In genomic region chr17:25016292-25017132, GRCm38 (mm10) we compare ENCODE assay signal across 8 mouse cellular contexts. TPM values are rescaled to one million over a fixed set of nuclear protein-coding genes. Genes with fewer than 3 reads are reported as not detected.
DNase-seq lines count a peak whose midpoint lies in the region; ATAC-seq and TF ChIP-seq lines count a peak whose summit lies in the region.

No protein-coding gene starts in this region.

- H3K4me2 ChIP-seq in forebrain, embryonic 16.5 days (ENCODE audit: low read length), result peak overlapping the region; percentile 97

- peaks cover 45% of the 10 kb centered on the region for H3K36me3 ChIP-seq in G1E (replicated peaks)
- H3K36me3 ChIP-seq in forebrain, embryonic 16.5 days (ENCODE audit: control insufficient read depth, insufficient read depth), result peaks cover 8% of the 10 kb centered on the region

- no peak for TF ChIP-seq CTCF in G1E (IDR thresholded peaks at IDR 0.05; ENCODE audit: low read depth, low read length)

- H3K4me1 ChIP-seq in G1E (ENCODE audit: insufficient read depth, low read depth, low read length), result peaks cover 34% of the 10 kb centered on the region
- peaks cover 21% of the 10 kb centered on the region for H3K4me1 ChIP-seq in forebrain, embryonic 16.5 days (replicated peaks; ENCODE audit: control insufficient read depth, insufficient read depth, low read length)

- H3K27ac ChIP-seq in forebrain, embryonic 16.5 days (ENCODE audit: low read length), result peak overlapping the region; percentile 79

- H3K27me3 ChIP-seq in G1E (ENCODE audit: insufficient read depth, low read length), result no peaks in the 10 kb centered on the region
- H3K27me3 ChIP-seq in forebrain, embryonic 16.5 days (replicated peaks; ENCODE audit: control insufficient read depth, insufficient read depth, low read length), result no peaks in the 10 kb centered on the region

- H3K4me3 ChIP-seq in G1E (ENCODE audit: low read depth, low read length), result peak overlapping the region; percentile 95
- peak overlapping the region; percentile 100 for H3K4me3 ChIP-seq in forebrain, embryonic 16.5 days (replicated peaks; ENCODE audit: low read length)

- H3K9me3 ChIP-seq in G1E (replicated peaks), result no peaks in the 10 kb centered on the region
- no peaks in the 10 kb centered on the region for H3K9me3 ChIP-seq in forebrain, embryonic 16.5 days (ENCODE audit: control insufficient read depth, low read length)

- WGBS in forebrain, embryonic 16.5 days, result under 1% methylated on average over 55 of the region's 55 CpGs

- H3K9ac ChIP-seq in forebrain, embryonic 16.5 days (replicated peaks; ENCODE audit: low read depth, low read length), result peak overlapping the region; percentile 73

- peak; percentile 53 for DNase-seq in G1E (ENCODE audit: low spot score)
- DNase-seq in c-Kit-negative CD71-positive TER-119-positive erythroid progenitor cells, embryonic 14.5 days (ENCODE audit: low read depth, low spot score), result peak; percentile 79
- DNase-seq in heart, postnatal 4 days, result peak; percentile 75
- DNase-seq in layer of hippocampus, postnatal 10 days (ENCODE audit: low spot score in 2 of 2), result peak; percentile 75 to 78
- DNase-seq in lung, postnatal 14 days, result peak; percentile 77
- peak; percentile 21 for DNase-seq in ovary, postnatal 10 days (ENCODE audit: low spot score)
- peak; percentile 66 for DNase-seq in thymus, postnatal 14 days

- peak; percentile 37; the same call in 1 of the 2 replicates for ATAC-seq in G1E (ENCODE audit: extremely low read depth, insufficient number of reproducible peaks, low FRiP score, poor library complexity, severe bottlenecking)
- ATAC-seq in forebrain, embryonic 16.5 days, result peak; percentile 87

RNA-seq across cellular contexts. Expression of gene Ift140, which starts 0.6 kb away (rescaled TPM):
- total RNA-seq in G1E (2014; fragmentation: Nextera tagmentation) (17.7 and 37.9 TPM in 2 replicates), G1E (2017) (13.5 and 17.9 TPM in 2 replicates)
- 9.6 and 9.9 TPM in 2 replicates for polyA plus RNA-seq in G1E (2012)
- 26.6 and 28.4 TPM in 2 replicates for polyA plus RNA-seq in forebrain, embryonic 16.5 days (2015; fragmentation: Nextera tagmentation; extraction: Ambion mirVana)
- 1 to 10 TPM; 7.0 to 7.3 TPM for total RNA-seq in heart, postnatal 4 days (2021)
- 10 to 100 TPM; 25.6 to 30.1 TPM for total RNA-seq in layer of hippocampus, postnatal 10 days (2021)

RNA-seq across cellular contexts. Expression of gene Cramp1l, which starts 0.9 kb away (rescaled TPM):
- total RNA-seq in G1E (2014; fragmentation: Nextera tagmentation) (37.7 and 39.5 TPM in 2 replicates), G1E (2017) (8.6 and 8.9 TPM in 2 replicates)
- polyA plus RNA-seq in G1E (2012), result 14.0 and 14.9 TPM in 2 replicates
- polyA plus RNA-seq in forebrain, embryonic 16.5 days (2015; fragmentation: Nextera tagmentation; extraction: Ambion mirVana), result 5.9 and 6.8 TPM in 2 replicates
- total RNA-seq in heart, postnatal 4 days (2021), result 10 to 100 TPM; 15.1 to 16.3 TPM
- total RNA-seq in layer of hippocampus, postnatal 10 days (2021), result 10 to 100 TPM; 27.2 to 28.9 TPM

RNA-seq across cellular contexts. Expression of gene Jpt2, which starts 56.0 kb away (rescaled TPM):
- total RNA-seq in G1E (2014; fragmentation: Nextera tagmentation) (79.9 and 83.5 TPM in 2 replicates), G1E (2017) (71.2 and 72.3 TPM in 2 replicates)
- 25.9 and 28.8 TPM in 2 replicates for polyA plus RNA-seq in G1E (2012)
- 95.4 and 99.1 TPM in 2 replicates for polyA plus RNA-seq in forebrain, embryonic 16.5 days (2015; fragmentation: Nextera tagmentation; extraction: Ambion mirVana)
- total RNA-seq in heart, postnatal 4 days (2021), result 10 to 100 TPM; 43.6 to 49.9 TPM
- 10 to 100 TPM; 13.0 to 14.1 TPM for total RNA-seq in layer of hippocampus, postnatal 10 days (2021)

Comparison
In these comparisons a context has a peak if more than half of its experiments do, and no peak if none do; other contexts are left out.
1. Peak in every context shown above with its lines: DNase-seq, ATAC-seq, H3K4me3 ChIP-seq and H3K27ac ChIP-seq.
2. DNase-seq: peak in every context shown above with its lines; median percentile 79 in c-Kit-negative CD71-positive TER-119-positive erythroid progenitor cells, embryonic 14.5 days; 77 in lung, postnatal 14 days; 76 in layer of hippocampus, postnatal 10 days; 75 in heart, postnatal 4 days; 66 in thymus, postnatal 14 days; 53 in G1E; 21 in ovary, postnatal 10 days.